Mouse (Mus musculus) T-cell, adult 2 months (primary cell): ENCODE measurements around the gene Dnaaf2.
A peak's percentile ranks its signal among the peaks of the same experiment; 100 is the strongest.

ENCODE experiments used
- DNase-seq: peaks from one replicate; pipeline ENCODE4 v3.0.0; 2022; ENCODE audit warnings: low spot score

Dnaaf2 gene

GRCm38 (mm10) chr12:69198164-69198535 lies at the start of gene Dnaaf2:
Gene Dnaaf2 (minus strand): TSS chr12:69198429.
- DNase-seq: no peak

- peak; percentile 56 for DNase-seq
These were observed 43.7 kb upstream of the Dnaaf2 start for GRCm38 (mm10) chr12:69241771-69242431.

GRCm38 (mm10) chr12:69241405-69241770 lies 43.2 kb upstream of the Dnaaf2 start:
- no peak for DNase-seq

GRCm38 (mm10) chr12:69240876-69241275 lies 42.6 kb upstream of the Dnaaf2 start, which contains the start of gene Klhdc1:
Gene Klhdc1 (plus strand): TSS chr12:69241176.
- DNase-seq: no peak

GRCm38 (mm10) chr12:69238284-69238683 lies 40.1 kb upstream of the Dnaaf2 start:
- no peak for DNase-seq

GRCm38 (mm10) chr12:69235782-69236181 lies 37.6 kb upstream of the Dnaaf2 start:
- DNase-seq: no peak

GRCm38 (mm10) chr12:69229251-69229650 lies 31.0 kb upstream of the Dnaaf2 start:
- DNase-seq: peak; percentile 73

- peak; percentile 80 for DNase-seq
These were observed 29.7 kb upstream of the Dnaaf2 start, which contains the start of gene Pole2 for GRCm38 (mm10) chr12:69227776-69228466. Gene Pole2 (minus strand): TSS chr12:69228195.

- no peak for DNase-seq
These were observed 22.5 kb upstream of the Dnaaf2 start for GRCm38 (mm10) chr12:69220613-69221277.

GRCm38 (mm10) chr12:69216587-69216986 lies 18.4 kb upstream of the Dnaaf2 start:
- no peak for DNase-seq

- DNase-seq: no peak
These were observed 17.0 kb upstream of the Dnaaf2 start for GRCm38 (mm10) chr12:69215000-69215785.

- DNase-seq: no peak
These were observed 16.2 kb upstream of the Dnaaf2 start for GRCm38 (mm10) chr12:69214393-69214792.

GRCm38 (mm10) chr12:69213186-69213777 lies 15.1 kb upstream of the Dnaaf2 start:
- DNase-seq: no peak

GRCm38 (mm10) chr12:69211057-69211456 lies 12.8 kb upstream of the Dnaaf2 start:
- peak; percentile 16 for DNase-seq

GRCm38 (mm10) chr12:69210056-69210979 lies 12.1 kb upstream of the Dnaaf2 start:
- DNase-seq: no peak

- DNase-seq: no peak
These were observed 10.3 kb upstream of the Dnaaf2 start for GRCm38 (mm10) chr12:69208520-69208919.

- no peak for DNase-seq
These were observed 9.7 kb upstream of the Dnaaf2 start for GRCm38 (mm10) chr12:69207926-69208325.

- no peak for DNase-seq
These were observed 9.2 kb upstream of the Dnaaf2 start for GRCm38 (mm10) chr12:69207396-69207795.

GRCm38 (mm10) chr12:69204052-69204833 lies 6.0 kb upstream of the Dnaaf2 start, which contains the start of gene Gm49384:
Gene Gm49384 (minus strand): TSS chr12:69204267.
- no peak for DNase-seq

- no peak for DNase-seq
These were observed 756 bp upstream of the Dnaaf2 start for GRCm38 (mm10) chr12:69198985-69199384.
